In the genomic region with DNA sequence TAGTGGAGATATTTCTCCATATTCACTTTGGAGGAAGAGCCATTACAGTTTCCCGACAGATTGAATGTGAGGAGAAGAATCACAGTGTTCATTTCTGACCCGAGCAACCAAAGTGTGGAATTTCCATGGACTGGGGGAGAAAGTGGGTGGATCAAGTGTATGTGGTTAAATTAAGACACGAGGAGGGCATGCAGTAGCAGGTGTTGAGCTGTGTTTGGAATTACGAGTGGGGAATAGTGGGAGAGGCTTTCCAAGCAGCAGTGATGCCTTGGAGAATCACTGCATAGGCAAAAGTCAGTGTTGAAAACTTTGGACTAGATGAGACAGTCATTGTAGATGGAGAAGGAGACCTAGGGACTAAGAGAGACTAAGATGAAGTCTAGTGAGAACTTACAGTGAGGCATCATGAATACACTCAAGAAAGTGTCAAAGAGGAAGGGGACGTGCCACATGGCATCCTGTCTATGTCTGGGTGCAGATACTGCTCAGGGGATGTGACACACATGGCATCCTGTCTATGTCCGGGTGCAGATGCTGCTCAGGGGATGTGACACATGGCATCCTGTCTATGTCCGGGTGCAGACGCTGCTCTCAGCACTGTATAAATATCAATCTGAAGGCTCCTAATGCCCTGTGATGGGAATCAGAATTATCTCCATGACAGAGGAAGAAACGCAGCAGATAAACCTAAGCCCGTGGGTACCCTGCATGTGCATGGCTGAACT, we compare ENCODE assay signal across 19 mouse cellular contexts.
A peak's percentile ranks its signal among the peaks of the same experiment; 100 is the strongest.
DNase-seq lines count a peak whose midpoint lies in the region; ATAC-seq and TF ChIP-seq lines count a peak whose summit lies in the region.
"Had no signal": no experiment of that assay in that cellular context is flagged by ENCODE, and none has a peak within 500 bp of the region (broad histone marks: within the 10 kb centered on the region; RNA-seq: fewer than 3 reads in every experiment).

No protein-coding gene starts in this region.

- H3K27ac ChIP-seq in heart, embryonic 14.5 days (replicated peaks in 1 of 2; ENCODE audit: control insufficient read depth in 1 of 2, insufficient read depth in 1 of 2, low read depth in 2 of 2, low read length in 2 of 2), result no peak overlapping the region
- no peak overlapping the region for H3K27ac ChIP-seq in heart, adult 2 months
- H3K27ac ChIP-seq in liver, embryonic 14.5 days, result no peak overlapping the region
- H3K27ac ChIP-seq in liver, embryonic 11.5 days (ENCODE audit: low read depth, low read length), result no peak overlapping the region
- H3K27ac ChIP-seq in neural tube, embryonic 13.5 days (replicated peaks), result no peak overlapping the region
- H3K27ac ChIP-seq in neural tube, embryonic 15.5 days (replicated peaks), result no peak overlapping the region
- H3K27ac ChIP-seq in gastrocnemius, adult 2 months, result no peak overlapping the region
- H3K27ac ChIP-seq: embryonic facial prominence, embryonic 12.5 days; forebrain, embryonic 12.5 days had no signal

- no peaks in the 10 kb centered on the region for H3K27me3 ChIP-seq in heart, embryonic 14.5 days (ENCODE audit: control insufficient read depth, insufficient read depth, low read length)
- H3K27me3 ChIP-seq in heart, adult 2 months (ENCODE audit: control insufficient read depth, insufficient read depth, low read length), result no peaks in the 10 kb centered on the region
- H3K27me3 ChIP-seq in liver, embryonic 14.5 days (ENCODE audit: control insufficient read depth, insufficient read depth, low read length), result no peaks in the 10 kb centered on the region
- no peaks in the 10 kb centered on the region for H3K27me3 ChIP-seq in liver, embryonic 11.5 days (replicated peaks; ENCODE audit: control insufficient read depth, insufficient read depth, low read length)
- H3K27me3 ChIP-seq in neural tube, embryonic 13.5 days, result no peaks in the 10 kb centered on the region
- no peaks in the 10 kb centered on the region for H3K27me3 ChIP-seq in neural tube, embryonic 15.5 days (replicated peaks)
- H3K27me3 ChIP-seq: embryonic facial prominence, embryonic 12.5 days; forebrain, embryonic 12.5 days; heart, embryonic 12.5 days had no signal

- no peaks in the 10 kb centered on the region for H3K79me2 ChIP-seq in heart, adult 2 months (replicated peaks; ENCODE audit: control insufficient read depth, insufficient read depth, low read length)

- TF ChIP-seq POLR2A in heart, adult 2 months (IDR thresholded peaks at IDR 0.05; ENCODE audit: insufficient read depth, low read depth, low read length), result no peak

- no peaks in the 10 kb centered on the region for H3K36me3 ChIP-seq in heart, embryonic 14.5 days (ENCODE audit: control insufficient read depth, insufficient read depth, low read length)
- H3K36me3 ChIP-seq in heart, adult 2 months (ENCODE audit: control insufficient read depth, insufficient read depth, low read length), result no peaks in the 10 kb centered on the region
- no peaks in the 10 kb centered on the region for H3K36me3 ChIP-seq in liver, embryonic 14.5 days (replicated peaks; ENCODE audit: control insufficient read depth, insufficient read depth, low read depth)
- no peaks in the 10 kb centered on the region for H3K36me3 ChIP-seq in liver, embryonic 11.5 days (ENCODE audit: control insufficient read depth, insufficient read depth, low read length)
- no peaks in the 10 kb centered on the region for H3K36me3 ChIP-seq in neural tube, embryonic 13.5 days
- H3K36me3 ChIP-seq in neural tube, embryonic 15.5 days, result no peaks in the 10 kb centered on the region
- H3K36me3 ChIP-seq: embryonic facial prominence, embryonic 12.5 days; forebrain, embryonic 12.5 days; heart, embryonic 12.5 days had no signal

- intact Hi-C loops in heart, adult 2 months (cut with DNase I), result loop anchor here (10.0 kb wide), 1 partner anchor 155 kb away; no protein-coding TSS in a partner anchor
- intact Hi-C loops in gastrocnemius, adult 2 months (cut with DNase I), result no loop called here

- 58% methylated on average over 10 of the region's 10 CpGs for WGBS in heart, embryonic 14.5 days
- 44% methylated on average over 10 of the region's 10 CpGs for WGBS in heart, adult 2 months
- 42% methylated on average over 10 of the region's 10 CpGs for WGBS in liver, embryonic 14.5 days (ENCODE audit: insufficient replicate concordance)
- WGBS in liver, embryonic 11.5 days, result 72% methylated on average over 10 of the region's 10 CpGs
- WGBS in neural tube, embryonic 13.5 days, result 85% methylated on average over 10 of the region's 10 CpGs
- 84% methylated on average over 10 of the region's 10 CpGs for WGBS in neural tube, embryonic 15.5 days

- TF ChIP-seq EP300 in heart, adult 2 months (IDR thresholded peaks at IDR 0.05; ENCODE audit: insufficient read depth, low read depth, low read length), result no peak
- TF ChIP-seq EP300 in liver, embryonic 14.5 days (IDR thresholded peaks at IDR 0.05; ENCODE audit: low read depth), result no peak

- peak; percentile 17; the same call in 1 of the 2 replicates for ATAC-seq in heart, embryonic 14.5 days (ENCODE audit: insufficient number of reproducible peaks, insufficient read depth, low FRiP score, low read depth)
- ATAC-seq in liver, embryonic 14.5 days (ENCODE audit: insufficient read depth), result peak; percentile 28; the same call in 1 of the 2 replicates
- no peak for ATAC-seq in liver, embryonic 11.5 days (replicated peaks; ENCODE audit: low FRiP score)
- peak; percentile 15; the same call in 1 of the 2 replicates for ATAC-seq in neural tube, embryonic 13.5 days (ENCODE audit: low read depth)
- no peak for ATAC-seq in neural tube, embryonic 15.5 days (ENCODE audit: low FRiP score)
- peak; percentile 43 for ATAC-seq in inflammation-experienced regulatory T-cells, adult 6 months
- ATAC-seq: forebrain, embryonic 16.5 days; hindbrain, embryonic 16.5 days had no signal

- no peak overlapping the region for H3K4me2 ChIP-seq in heart, embryonic 14.5 days (ENCODE audit: low read length)
- no peak overlapping the region for H3K4me2 ChIP-seq in liver, embryonic 14.5 days (ENCODE audit: low read depth)
- H3K4me2 ChIP-seq in liver, embryonic 11.5 days, result no peak overlapping the region
- no peak overlapping the region for H3K4me2 ChIP-seq in neural tube, embryonic 13.5 days
- H3K4me2 ChIP-seq in neural tube, embryonic 15.5 days, result no peak overlapping the region
- H3K4me2 ChIP-seq: embryonic facial prominence, embryonic 12.5 days; forebrain, embryonic 12.5 days; heart, embryonic 12.5 days had no signal

- H3K4me3 ChIP-seq in heart, embryonic 14.5 days (ENCODE audit: control insufficient read depth in 1 of 2, insufficient read depth in 1 of 2, low read depth in 1 of 2, low read length in 2 of 2), result no peak overlapping the region
- H3K4me3 ChIP-seq in heart, adult 2 months, result no peak overlapping the region
- H3K4me3 ChIP-seq in liver, embryonic 14.5 days (ENCODE audit: insufficient read depth in 1 of 2, low read depth in 2 of 2, low read length in 2 of 2), result no peak overlapping the region
- H3K4me3 ChIP-seq in liver, embryonic 11.5 days (ENCODE audit: low read depth, low read length), result no peak overlapping the region
- no peak overlapping the region for H3K4me3 ChIP-seq in neural tube, embryonic 13.5 days
- H3K4me3 ChIP-seq in neural tube, embryonic 15.5 days (replicated peaks), result no peak overlapping the region
- no peak overlapping the region for H3K4me3 ChIP-seq in gastrocnemius, adult 2 months
- H3K4me3 ChIP-seq: embryonic facial prominence, embryonic 12.5 days; forebrain, embryonic 12.5 days; heart, embryonic 12.5 days had no signal

- no peak overlapping the region for H3K9ac ChIP-seq in heart, embryonic 14.5 days (ENCODE audit: low read length)
- no peak overlapping the region for H3K9ac ChIP-seq in heart, adult 2 months (ENCODE audit: low read depth, low read length)
- H3K9ac ChIP-seq in liver, embryonic 14.5 days (replicated peaks), result no peak overlapping the region
- no peak overlapping the region for H3K9ac ChIP-seq in liver, embryonic 11.5 days (ENCODE audit: low read depth, low read length)
- no peak overlapping the region for H3K9ac ChIP-seq in neural tube, embryonic 13.5 days
- no peak overlapping the region for H3K9ac ChIP-seq in neural tube, embryonic 15.5 days (replicated peaks)
- H3K9ac ChIP-seq: embryonic facial prominence, embryonic 12.5 days; forebrain, embryonic 12.5 days; heart, embryonic 12.5 days had no signal

- TF ChIP-seq CTCF in heart, adult 2 months (IDR thresholded peaks at IDR 0.05), result no peak
- no peak for TF ChIP-seq CTCF in liver, embryonic 14.5 days (IDR thresholded peaks at IDR 0.05; ENCODE audit: low read depth)
- TF ChIP-seq CTCF in gastrocnemius, adult 2 months (IDR thresholded peaks at IDR 0.05), result no peak

- no peaks in the 10 kb centered on the region for H3K9me3 ChIP-seq in heart, embryonic 14.5 days (ENCODE audit: control insufficient read depth, low read length)
- H3K9me3 ChIP-seq in liver, embryonic 14.5 days (ENCODE audit: control insufficient read depth, low read length), result no peaks in the 10 kb centered on the region
- H3K9me3 ChIP-seq in liver, embryonic 11.5 days (ENCODE audit: control insufficient read depth, low read length), result no peaks in the 10 kb centered on the region
- no peaks in the 10 kb centered on the region for H3K9me3 ChIP-seq in neural tube, embryonic 13.5 days
- no peaks in the 10 kb centered on the region for H3K9me3 ChIP-seq in neural tube, embryonic 15.5 days (replicated peaks)
- H3K9me3 ChIP-seq: embryonic facial prominence, embryonic 12.5 days; forebrain, embryonic 12.5 days; heart, embryonic 12.5 days had no signal

- DNase-seq in heart, adult 2 months, result no peak
- DNase-seq in liver, embryonic 14.5 days (ENCODE audit: low read depth in 3 of 3, low spot score in 3 of 3), result no peak
- no peak for DNase-seq in liver, embryonic 11.5 days (ENCODE audit: low spot score)
- no peak for DNase-seq in gastrocnemius, adult 2 months
- DNase-seq: adrenal gland, adult 8-10 months; adrenal gland, postnatal 36 days; cerebellum, adult 2 months; cerebellum, postnatal 10 days; gastrocnemius, postnatal 14 days; heart, postnatal 36 days had no signal

- no peaks in the 10 kb centered on the region for H3K4me1 ChIP-seq in heart, embryonic 14.5 days (ENCODE audit: control insufficient read depth in 2 of 2, insufficient read depth in 2 of 2, low read length in 2 of 2)
- H3K4me1 ChIP-seq in heart, adult 2 months (ENCODE audit: control insufficient read depth, insufficient read depth, low read length), result no peaks in the 10 kb centered on the region
- no peaks in the 10 kb centered on the region for H3K4me1 ChIP-seq in liver, embryonic 14.5 days (replicated peaks; ENCODE audit: control insufficient read depth in 2 of 2, insufficient read depth in 2 of 2, low read length in 1 of 2)
- H3K4me1 ChIP-seq in liver, embryonic 11.5 days (replicated peaks; ENCODE audit: control insufficient read depth, insufficient read depth, low read length), result no peaks in the 10 kb centered on the region
- no peaks in the 10 kb centered on the region for H3K4me1 ChIP-seq in neural tube, embryonic 13.5 days (replicated peaks)
- no peaks in the 10 kb centered on the region for H3K4me1 ChIP-seq in neural tube, embryonic 15.5 days
- H3K4me1 ChIP-seq: embryonic facial prominence, embryonic 12.5 days; forebrain, embryonic 12.5 days had no signal

Comparison
In these comparisons a context has a peak if more than half of its experiments do, and no peak if none do; other contexts are left out.
1. ATAC-seq: peak in heart, embryonic 14.5 days (single experiment), liver, embryonic 14.5 days (single experiment), neural tube, embryonic 13.5 days (single experiment) and inflammation-experienced regulatory T-cells, adult 6 months (single experiment); none in liver, embryonic 11.5 days (single experiment) and neural tube, embryonic 15.5 days (single experiment).